Mouse (Mus musculus): ENCODE results near the gene Smad9.

Smad9 gene

DNA sequence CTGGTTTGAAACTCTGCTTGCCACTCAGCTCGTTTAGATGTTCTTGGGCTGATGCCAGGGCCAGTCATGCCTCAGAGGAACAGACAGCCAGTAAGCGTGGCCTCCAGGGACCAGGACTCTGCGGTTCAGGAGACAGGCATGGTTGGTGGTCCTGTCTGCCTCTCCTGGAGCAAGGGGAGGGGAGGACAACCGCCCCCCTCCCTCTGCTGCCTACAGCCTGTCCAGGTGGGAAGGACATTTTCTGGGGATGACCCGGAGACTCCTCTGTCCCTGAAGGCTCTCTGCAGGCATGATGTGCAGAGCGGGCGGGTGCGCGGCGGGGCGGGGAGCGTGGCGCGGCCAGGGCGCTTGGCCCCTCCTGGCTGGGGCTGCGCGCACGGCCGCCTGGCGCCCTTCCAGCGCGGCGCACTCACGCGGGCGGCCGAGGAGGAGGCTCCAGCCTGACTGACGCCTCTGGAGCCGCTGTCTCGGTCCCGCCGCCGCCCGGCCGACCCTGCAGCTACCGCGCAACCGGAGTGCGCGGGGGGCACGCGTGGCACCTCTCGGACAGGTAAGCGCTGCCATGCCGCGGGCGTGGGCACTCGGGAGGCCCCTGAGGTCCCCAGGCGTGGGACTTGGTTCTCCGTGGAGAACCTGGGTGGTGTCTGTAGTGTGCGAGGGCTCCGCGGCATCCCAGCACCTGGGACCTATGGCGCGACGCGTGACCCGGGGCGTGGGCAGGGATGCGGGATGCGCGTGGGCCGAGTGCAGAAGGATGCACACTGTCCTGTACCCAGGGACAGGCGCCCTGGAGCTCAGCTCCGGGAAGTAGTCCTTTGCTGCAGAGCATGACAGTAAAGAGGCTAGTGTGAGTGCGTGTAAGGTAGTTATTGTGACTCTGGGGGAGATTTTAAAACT is at the start of gene Smad9:
Smad9 (plus strand) TSS at position 438 of the 897 bp plus-strand sequence.
- DNase-seq (ENCODE audit: low read depth, low spot score) = no peak

- no peak for DNase-seq (ENCODE audit: low read depth, low spot score)
Observed at GRCm38 (mm10) chr3:54708972-54709371, 46.4 kb upstream of the Smad9 start.

- DNase-seq (ENCODE audit: low read depth, low spot score) = no peak
Observed at GRCm38 (mm10) chr3:54714253-54714652, 41.1 kb upstream of the Smad9 start, which contains the start of gene Gm21958. Gene Gm21958, minus strand, starts transcription at chr3:54714353.

DNA sequence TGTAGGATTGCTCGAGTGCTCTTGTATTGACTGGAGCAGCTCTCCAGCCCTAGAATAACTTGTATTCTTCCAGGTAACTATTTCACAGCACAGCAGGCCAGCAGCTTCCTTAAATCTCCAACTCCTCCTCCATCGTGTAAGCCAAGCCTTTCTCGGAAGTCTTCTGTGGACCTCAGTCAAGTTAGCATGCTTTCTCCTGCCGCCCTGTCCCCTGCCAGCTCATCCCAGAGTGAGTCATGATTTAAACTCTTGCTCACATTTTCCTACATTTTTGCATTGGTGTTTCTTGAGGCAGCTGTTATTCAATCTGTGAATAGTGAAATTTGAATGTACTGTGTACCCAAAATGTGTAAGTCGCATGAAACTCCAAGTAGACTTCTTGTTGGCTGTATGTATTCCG is 39.9 kb upstream of the Smad9 start:
- no peak for DNase-seq (ENCODE audit: low read depth, low spot score)

DNA sequence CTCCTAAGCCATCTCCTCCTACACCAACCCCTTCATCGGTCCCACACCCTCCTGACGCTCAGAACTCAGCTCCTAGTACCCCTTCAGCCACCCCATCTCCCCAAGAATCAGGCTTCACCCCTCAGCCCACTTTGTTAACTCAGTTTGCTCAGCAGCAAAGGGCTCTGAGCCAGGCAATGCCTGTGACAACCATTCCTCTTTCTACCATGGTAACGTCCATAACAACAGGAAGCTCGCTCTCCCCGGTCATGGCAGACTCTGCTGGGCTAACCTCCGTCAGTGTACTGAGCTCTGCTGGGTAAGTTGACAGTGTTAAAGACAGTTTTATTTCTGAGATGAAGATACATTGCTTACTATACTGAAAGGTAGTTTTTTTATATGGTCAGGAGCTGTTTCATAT is 38.0 kb upstream of the Smad9 start:
- DNase-seq (ENCODE audit: low read depth, low spot score) = no peak

DNA sequence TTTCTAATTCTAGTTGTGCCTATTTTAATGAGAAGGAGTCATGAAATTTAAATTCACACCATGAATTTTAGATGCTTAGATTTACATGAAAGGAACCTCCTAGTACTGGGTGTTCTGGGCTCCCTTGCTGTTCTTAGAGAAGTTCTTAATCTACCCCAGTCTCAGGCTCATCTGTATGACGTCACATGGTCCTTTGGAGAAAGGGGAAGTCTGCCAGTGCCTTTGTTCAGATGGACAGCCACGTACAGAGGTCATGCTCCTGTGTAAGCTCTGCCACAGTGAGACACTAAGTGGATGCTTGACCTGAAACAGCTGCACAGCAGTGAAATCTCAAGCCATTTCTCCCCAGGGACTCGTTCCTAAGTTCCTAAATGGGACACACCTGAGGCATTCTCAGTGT is 36.4 kb upstream of the Smad9 start:
- DNase-seq (ENCODE audit: low read depth, low spot score) = no peak

GRCm38 (mm10) chr3:54723741-54724500 is 31.5 kb upstream of the Smad9 start:
- DNase-seq (ENCODE audit: low read depth, low spot score) = no peak

- no peak for DNase-seq (ENCODE audit: low read depth, low spot score)
Observed at GRCm38 (mm10) chr3:54725344-54725743, 30.0 kb upstream of the Smad9 start.

GRCm38 (mm10) chr3:54727588-54727987 is 27.8 kb upstream of the Smad9 start:
- no peak for DNase-seq (ENCODE audit: low read depth, low spot score)

- DNase-seq (ENCODE audit: low read depth, low spot score) = no peak
Observed at GRCm38 (mm10) chr3:54728100-54728499, 27.3 kb upstream of the Smad9 start.

- DNase-seq (ENCODE audit: low read depth, low spot score) = no peak
Observed at GRCm38 (mm10) chr3:54731626-54732150, 23.7 kb upstream of the Smad9 start.

DNA sequence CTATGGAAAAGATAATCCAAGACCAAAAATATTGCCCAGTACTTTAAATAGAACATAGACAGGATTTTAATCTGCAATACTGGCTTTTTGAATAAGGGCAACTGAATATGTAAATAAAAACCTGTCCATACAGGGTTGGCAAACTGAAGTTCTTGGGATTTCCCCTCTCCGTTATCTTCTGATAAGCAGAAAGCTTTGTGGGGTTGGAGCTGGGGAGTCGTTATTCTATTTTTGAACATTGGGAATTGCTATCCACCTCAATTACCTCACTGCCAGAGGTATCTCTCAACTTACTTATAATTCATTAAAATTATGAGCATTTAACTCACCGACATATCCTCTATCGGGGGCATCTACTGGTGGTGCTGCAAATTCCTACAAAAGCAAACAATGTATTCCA is 23.0 kb upstream of the Smad9 start:
- DNase-seq (ENCODE audit: low read depth, low spot score) = no peak

- peak; percentile 76 for DNase-seq (ENCODE audit: low read depth, low spot score)
Observed at GRCm38 (mm10) chr3:54734411-54735246, 20.8 kb upstream of the Smad9 start.

GRCm38 (mm10) chr3:54735247-54736046 is 19.9 kb upstream of the Smad9 start, which contains the start of the genes Exosc8 and Alg5:
Gene Exosc8, minus strand, starts transcription at chr3:54735393.
Gene Alg5, plus strand, starts transcription at chr3:54735539.
- peak; percentile 68 for DNase-seq (ENCODE audit: low read depth, low spot score)

DNA sequence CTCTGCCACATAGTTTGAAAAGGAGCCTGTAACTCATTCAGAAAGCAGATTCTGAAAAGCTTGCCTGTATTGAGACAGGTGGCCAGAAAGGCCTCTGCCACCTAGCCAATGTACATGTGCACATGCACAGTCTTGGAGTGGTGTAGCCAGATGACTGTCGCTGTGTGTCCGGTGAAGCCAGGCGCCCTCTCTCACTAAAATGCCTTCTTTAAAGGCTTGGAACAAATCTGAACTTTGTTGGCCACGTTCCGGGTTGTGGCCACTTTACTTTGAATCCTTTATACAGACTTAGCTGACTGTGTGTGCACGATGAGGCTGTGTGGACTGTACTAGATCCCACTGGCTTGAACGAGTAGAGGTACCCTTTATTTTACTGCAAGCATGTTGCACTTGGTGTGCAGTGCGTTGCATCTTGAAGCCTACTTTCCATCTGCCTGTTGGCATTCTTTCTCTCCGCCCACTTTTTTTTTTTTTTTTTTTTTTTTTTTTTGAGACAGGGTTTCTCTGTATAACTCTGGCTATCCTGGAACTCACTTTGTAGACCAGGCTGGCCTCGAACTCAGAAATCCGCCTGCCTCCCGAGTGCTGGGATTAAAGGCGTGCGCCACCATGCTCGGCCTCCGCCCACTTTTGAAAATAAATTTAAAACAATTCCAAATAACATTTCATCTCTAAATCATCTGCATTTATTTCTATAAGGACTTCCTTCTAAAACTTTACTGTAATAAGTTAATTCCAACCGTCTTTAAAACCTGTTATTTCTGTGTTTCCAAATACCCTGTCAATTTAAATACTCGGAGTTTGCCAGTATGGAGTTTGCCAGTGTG is 19.1 kb upstream of the Smad9 start:
- DNase-seq (ENCODE audit: low read depth, low spot score) = no peak

- no peak for DNase-seq (ENCODE audit: low read depth, low spot score)
Observed at GRCm38 (mm10) chr3:54737317-54737716, 18.1 kb upstream of the Smad9 start.

- DNase-seq (ENCODE audit: low read depth, low spot score) = no peak
Observed at GRCm38 (mm10) chr3:54741965-54742364, 13.4 kb upstream of the Smad9 start.

GRCm38 (mm10) chr3:54745799-54746198 is 9.6 kb upstream of the Smad9 start:
- DNase-seq (ENCODE audit: low read depth, low spot score) = no peak

GRCm38 (mm10) chr3:54753411-54753810 is 2.0 kb upstream of the Smad9 start:
- DNase-seq (ENCODE audit: low read depth, low spot score) = no peak

DNA sequence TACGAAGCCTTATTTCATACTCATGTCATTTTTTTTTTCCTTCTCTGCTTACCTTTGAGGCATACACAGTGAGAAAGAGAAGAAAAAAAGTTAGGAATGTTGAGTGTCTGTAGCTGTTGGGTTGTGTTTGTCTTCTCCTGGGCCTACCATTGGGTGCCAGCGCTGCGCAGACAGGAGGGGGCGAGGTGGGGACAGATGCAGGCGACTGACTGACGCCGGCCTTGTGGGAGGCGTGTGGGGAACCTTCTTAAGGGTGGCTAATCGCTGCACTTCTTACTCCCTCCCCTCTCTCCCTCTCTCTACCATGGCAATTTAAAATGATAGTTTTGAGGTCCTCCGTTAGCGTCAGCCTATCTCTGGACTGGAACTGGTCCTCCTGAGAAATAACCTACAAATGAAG is 676 bp downstream of the Smad9 start:
- no peak for DNase-seq (ENCODE audit: low read depth, low spot score)

All from retina, adult 2 months (tissue).